In genomic region chr5:132542381-132543020, GRCm38 (mm10) we compare ENCODE assay signal across 8 mouse cellular contexts. TPM values are rescaled to one million over a fixed set of nuclear protein-coding genes. Genes with fewer than 3 reads are reported as not detected.
DNase-seq lines count a peak whose midpoint lies in the region; ATAC-seq and TF ChIP-seq lines count a peak whose summit lies in the region.

No protein-coding gene starts in this region.

- WGBS in heart, embryonic 14.5 days = under 1% methylated on average over 28 of the region's 28 CpGs
- under 1% methylated on average over 28 of the region's 28 CpGs for WGBS in midbrain, postnatal 0 days

- no peaks in the 10 kb centered on the region for H3K36me3 ChIP-seq in erythroblast, embryonic 14.5 days (ENCODE audit: control insufficient read depth)
- no peaks in the 10 kb centered on the region for H3K36me3 ChIP-seq in heart, embryonic 14.5 days (ENCODE audit: control insufficient read depth, insufficient read depth, low read length)
- no peaks in the 10 kb centered on the region for H3K36me3 ChIP-seq in midbrain, postnatal 0 days (ENCODE audit: insufficient read depth, low read length)

- peak overlapping the region; percentile 97 for H3K4me2 ChIP-seq in heart, embryonic 14.5 days (ENCODE audit: low read length)
- peak overlapping the region; percentile 86 for H3K4me2 ChIP-seq in midbrain, postnatal 0 days (ENCODE audit: low read depth, low read length, poor library complexity, severe bottlenecking)

- intact Hi-C loops in left cerebral cortex, postnatal 14 days (cut with DNase I) = loop anchor here (5.0 to 10.0 kb wide), 3 partner anchors 70 to 1042 kb away; no protein-coding TSS in a partner anchor

- DNase-seq in ES-CJ7 (ENCODE audit: low read depth, low spot score) = peak; percentile 31
- DNase-seq in embryo, embryonic 10 days (ENCODE audit: low spot score) = peak; percentile 43
- peak; percentile 13 to 38 for DNase-seq in left cerebral cortex, postnatal 14 days (ENCODE audit: low spot score in 2 of 2)
- DNase-seq in midbrain, postnatal 0 days (ENCODE audit: low spot score) = peak; percentile 51
- DNase-seq in urinary bladder, adult 2 months (ENCODE audit: low spot score) = no peak

- H3K4me1 ChIP-seq in erythroblast, embryonic 14.5 days (ENCODE audit: control insufficient read depth) = no peaks in the 10 kb centered on the region
- H3K4me1 ChIP-seq in heart, embryonic 14.5 days (ENCODE audit: control insufficient read depth in 2 of 2, insufficient read depth in 2 of 2, low read length in 2 of 2) = peaks cover 2 to 14% of the 10 kb centered on the region in 2 experiments; a peak in 2 of 4 replicates
- peaks cover 5% of the 10 kb centered on the region; the same call in 1 of the 2 replicates for H3K4me1 ChIP-seq in midbrain, postnatal 0 days (ENCODE audit: insufficient read depth, low read length)

- no peak for ATAC-seq in erythroblast, adult 5-6 weeks (replicated peaks; ENCODE audit: low FRiP score, poor library complexity, severe bottlenecking)
- ATAC-seq in heart, embryonic 14.5 days (ENCODE audit: insufficient number of reproducible peaks, insufficient read depth, low FRiP score, low read depth) = no peak
- ATAC-seq in midbrain, postnatal 0 days (ENCODE audit: low FRiP score) = no peak

- peak overlapping the region; percentile 49 for H3K4me3 ChIP-seq in erythroblast, embryonic 14.5 days (replicated peaks)
- H3K4me3 ChIP-seq in heart, embryonic 14.5 days (ENCODE audit: control insufficient read depth in 1 of 2, insufficient read depth in 1 of 2, low read depth in 1 of 2, low read length in 2 of 2) = peak overlapping the region; percentile 64 to 80
- H3K4me3 ChIP-seq in midbrain, postnatal 0 days (ENCODE audit: low read depth, low read length) = peak overlapping the region; percentile 85

- H3K9ac ChIP-seq in heart, embryonic 14.5 days (ENCODE audit: low read length) = peak overlapping the region; percentile 87
- peak overlapping the region; percentile 82 for H3K9ac ChIP-seq in midbrain, postnatal 0 days (replicated peaks; ENCODE audit: low read length, poor library complexity, severe bottlenecking)

- no peak for TF ChIP-seq CTCF in midbrain, postnatal 0 days (IDR thresholded peaks at IDR 0.05)

- H3K27ac ChIP-seq in heart, embryonic 14.5 days (replicated peaks in 1 of 2; ENCODE audit: control insufficient read depth in 1 of 2, insufficient read depth in 1 of 2, low read depth in 2 of 2, low read length in 2 of 2) = peak overlapping the region; percentile 66 to 83
- peak overlapping the region; percentile 70 for H3K27ac ChIP-seq in midbrain, postnatal 0 days (ENCODE audit: low read depth, low read length)

- no peaks in the 10 kb centered on the region for H3K9me3 ChIP-seq in erythroblast, embryonic 14.5 days (ENCODE audit: control insufficient read depth, low read length)
- no peaks in the 10 kb centered on the region for H3K9me3 ChIP-seq in heart, embryonic 14.5 days (ENCODE audit: control insufficient read depth, low read length)
- H3K9me3 ChIP-seq in midbrain, postnatal 0 days (ENCODE audit: low read length) = no peaks in the 10 kb centered on the region

- H3K27me3 ChIP-seq in erythroblast, embryonic 14.5 days (ENCODE audit: control insufficient read depth) = peaks cover 49% of the 10 kb centered on the region
- peaks cover 3% of the 10 kb centered on the region; the same call in 1 of the 2 replicates for H3K27me3 ChIP-seq in heart, embryonic 14.5 days (ENCODE audit: control insufficient read depth, insufficient read depth, low read length)
- H3K27me3 ChIP-seq in midbrain, postnatal 0 days (ENCODE audit: insufficient read depth, low read length) = no peaks in the 10 kb centered on the region

RNA-seq across cellular contexts. Expression of gene Auts2, which starts 0.6 kb away (rescaled TPM):
- polyA plus RNA-seq in erythroblast, embryonic 14.5 days (2012) = 0.01 TPM in 2 replicates
- 0.63 and 1.2 TPM in 2 replicates for total RNA-seq in erythroblast, adult 5-6 weeks (2015; ENCODE audit: low replicate concordance)
- total RNA-seq in erythroblast, adult 5-6 weeks (2017; ENCODE audit: low replicate concordance) = 0.34 and 4.9 TPM in 2 replicates
- polyA plus RNA-seq in heart, embryonic 14.5 days (2014; fragmentation: Nextera tagmentation; extraction: Ambion mirVana) = 17.1 and 18.0 TPM in 2 replicates
- total RNA-seq in left cerebral cortex, postnatal 14 days (2021) = 10 to 100 TPM; 88.7 to 96.9 TPM
- total RNA-seq in midbrain, postnatal 0 days (2014; rRNA removed) = 57.5 and 58.7 TPM in 2 replicates
- 28.6 and 35.2 TPM in 2 replicates for polyA plus RNA-seq in midbrain, postnatal 0 days (2015; fragmentation: Nextera tagmentation; extraction: Ambion mirVana)
- 15.1 and 29.5 TPM in 2 replicates for polyA plus RNA-seq in urinary bladder, adult 2 months (2012; rRNA removed)

Comparison
In these comparisons a context has a peak if more than half of its experiments do, and no peak if none do; other contexts are left out.
1. RNA of gene Auts2, which starts 0.6 kb away (polyA plus RNA-seq): 28.6 to 35.2 TPM in midbrain, postnatal 0 days, 17.1 to 18.0 TPM in heart, embryonic 14.5 days and 15.1 to 29.5 TPM in urinary bladder, adult 2 months; 0.01 TPM in erythroblast, embryonic 14.5 days; every median in the first group is over 10 times any median in the second.
2. Peak in every context shown above with its lines, with median percentiles within 50 percentile points of each other: H3K4me3 ChIP-seq.